Mouse (Mus musculus) kidney, adult 10 weeks (tissue): ENCODE measurements around the gene Ccer1. TPM values are rescaled to one million over a fixed set of nuclear protein-coding genes. Genes with fewer than 3 reads are reported as not detected.

Experiments
- polyA plus RNA-seq: library from polyadenylated mRNA; stranded (reverse); fragments of 350-450 nt; fragmentation: Illumina TruSeq; extraction: RNeasy Lipid Tissue Mini Kit (QIAGEN cat#74804); gene quantifications from one replicate; pipeline ENCODE4 v1.2.3, GENCODE M21; 2014; ENCODE audit warnings: low read depth, low replicate concordance

Gene Ccer1
- not detected for polyA plus RNA-seq

DNA sequence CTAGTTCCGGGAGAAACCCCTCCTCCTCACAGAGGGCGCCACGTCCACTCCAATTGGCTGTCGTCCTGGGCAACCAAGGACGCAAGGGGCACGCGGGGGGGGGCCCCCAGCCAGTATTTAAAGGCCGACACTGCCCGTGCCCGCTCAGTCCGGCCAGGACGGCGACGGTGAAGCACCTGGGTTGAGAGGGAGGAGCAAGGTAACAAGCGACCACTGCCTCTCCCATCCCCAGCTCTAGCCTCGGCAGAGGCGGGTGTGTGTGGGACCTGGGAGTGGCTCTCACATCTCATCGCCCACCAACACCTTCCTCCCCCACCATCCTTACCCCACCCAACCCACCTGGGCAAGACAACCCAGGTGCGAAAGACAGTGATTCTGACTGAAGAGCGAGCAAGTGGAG, at the start of gene Ccer1:
Ccer1 (plus strand) TSS at position 147 of the 400 bp plus-strand sequence.

GRCm38 (mm10) chr10:97643768-97644167, 49.1 kb upstream of the Ccer1 start, which contains the start of gene Epyc:
Gene Epyc, plus strand, starts transcription at chr10:97644068.

GRCm38 (mm10) chr10:97726655-97727054, 33.8 kb downstream of the Ccer1 start, which contains the start of gene C030005K15Rik:
Gene C030005K15Rik, minus strand, starts transcription at chr10:97726755.

Other genes starting within 250 kb of the Ccer1 start
- gene Dcn, start 213.4 kb upstream of the Ccer1 start, polyA plus RNA-seq: 190 TPM
- 19.4 TPM for gene Lum, start 127.9 kb upstream of the Ccer1 start, polyA plus RNA-seq
- gene Kera, start 86.2 kb upstream of the Ccer1 start, polyA plus RNA-seq: not detected
- gene Epyc, start 49.0 kb upstream of the Ccer1 start, polyA plus RNA-seq: 0.53 TPM
- not detected for gene C030005K15Rik, start 33.7 kb downstream of the Ccer1 start, polyA plus RNA-seq